Mouse (Mus musculus): ENCODE data around the gene Tmem254b. TPM values are rescaled to one million over a fixed set of nuclear protein-coding genes. Genes with fewer than 3 reads are reported as not detected.
"Not testable (repeated sequence)": the region's sequence is repeated elsewhere in the genome, so short reads cannot be mapped to it uniquely, and the experiment has no call there.

Tmem254b gene
- total RNA-seq (2015; ENCODE audit: low replicate concordance) (not detected in 2 replicates), total RNA-seq (2017; ENCODE audit: low replicate concordance) (4.4 TPM in 1 of 2 replicates, not detected in the other)

- peak; percentile 89 for ATAC-seq (replicated peaks; ENCODE audit: low FRiP score, poor library complexity, severe bottlenecking)
Measured at GRCm38 (mm10) chr14:26206926-26207247, at the start of gene Tmem254b. TSS of gene Tmem254b (minus strand) at chr14:26207041.

- ATAC-seq (replicated peaks; ENCODE audit: low FRiP score, poor library complexity, severe bottlenecking): not testable (repeated sequence)
Measured at GRCm38 (mm10) chr14:26237183-26237582, 30.3 kb upstream of the Tmem254b start.

- not testable (repeated sequence) for ATAC-seq (replicated peaks; ENCODE audit: low FRiP score, poor library complexity, severe bottlenecking)
Measured at GRCm38 (mm10) chr14:26216233-26217000, 9.6 kb upstream of the Tmem254b start.

- peak; percentile 62 for ATAC-seq (replicated peaks; ENCODE audit: low FRiP score, poor library complexity, severe bottlenecking)
Measured at GRCm38 (mm10) chr14:26206197-26206925, 480 bp downstream of the Tmem254b start.

GRCm38 (mm10) chr14:26197851-26198250, 9.0 kb downstream of the Tmem254b start:
- not testable (repeated sequence) for ATAC-seq (replicated peaks; ENCODE audit: low FRiP score, poor library complexity, severe bottlenecking)

- ATAC-seq (replicated peaks; ENCODE audit: low FRiP score, poor library complexity, severe bottlenecking): not testable (repeated sequence)
Measured at GRCm38 (mm10) chr14:26188361-26188760, 18.5 kb downstream of the Tmem254b start.

GRCm38 (mm10) chr14:26186638-26187037, 20.2 kb downstream of the Tmem254b start:
- ATAC-seq (replicated peaks; ENCODE audit: low FRiP score, poor library complexity, severe bottlenecking): 0 out of 2 replicates have a peak, but pooled peaks have one; percentile 39

- not testable (repeated sequence) for ATAC-seq (replicated peaks; ENCODE audit: low FRiP score, poor library complexity, severe bottlenecking)
Measured at GRCm38 (mm10) chr14:26182380-26182779, 24.5 kb downstream of the Tmem254b start, which contains the start of gene Plac9b. TSS of gene Plac9b (minus strand) at chr14:26182480.

- 0 out of 2 replicates have a peak, but pooled peaks have one; percentile 16 for ATAC-seq (replicated peaks; ENCODE audit: low FRiP score, poor library complexity, severe bottlenecking)
Measured at GRCm38 (mm10) chr14:26181660-26182059, 25.2 kb downstream of the Tmem254b start.

GRCm38 (mm10) chr14:26175028-26175427, 31.8 kb downstream of the Tmem254b start:
- ATAC-seq (replicated peaks; ENCODE audit: low FRiP score, poor library complexity, severe bottlenecking): not testable (repeated sequence)

GRCm38 (mm10) chr14:26173955-26174354, 32.9 kb downstream of the Tmem254b start:
- ATAC-seq (replicated peaks; ENCODE audit: low FRiP score, poor library complexity, severe bottlenecking): not testable (repeated sequence)

GRCm38 (mm10) chr14:26165266-26165665, 41.6 kb downstream of the Tmem254b start:
- not testable (repeated sequence) for ATAC-seq (replicated peaks; ENCODE audit: low FRiP score, poor library complexity, severe bottlenecking)

- ATAC-seq (replicated peaks; ENCODE audit: low FRiP score, poor library complexity, severe bottlenecking): not testable (repeated sequence)
Measured at GRCm38 (mm10) chr14:26162423-26162822, 44.4 kb downstream of the Tmem254b start.

GRCm38 (mm10) chr14:26161156-26161555, 45.7 kb downstream of the Tmem254b start:
- ATAC-seq (replicated peaks; ENCODE audit: low FRiP score, poor library complexity, severe bottlenecking): not testable (repeated sequence)

GRCm38 (mm10) chr14:26156032-26156431, 50.8 kb downstream of the Tmem254b start:
- 0 out of 2 replicates have a peak, but pooled peaks have one; percentile 9 for ATAC-seq (replicated peaks; ENCODE audit: low FRiP score, poor library complexity, severe bottlenecking)

Other genes with a start within 250 kb of the Tmem254b start
- gene Duxbl1, start 228.5 kb downstream of the Tmem254b start, total RNA-seq (2015; ENCODE audit: low replicate concordance): not detected in 2 replicates
- not detected in 2 replicates for gene Duxbl1, start 228.5 kb downstream of the Tmem254b start, total RNA-seq (2017; ENCODE audit: low replicate concordance)
- gene Gm9780, start 164.3 kb downstream of the Tmem254b start, total RNA-seq (2015; ENCODE audit: low replicate concordance): 1.7 TPM in 1 of 2 replicates, not detected in the other
- gene Gm9780, start 164.3 kb downstream of the Tmem254b start, total RNA-seq (2017; ENCODE audit: low replicate concordance): 0.64 TPM in 1 of 2 replicates, not detected in the other
- gene Tmem254c, start 139.7 kb downstream of the Tmem254b start, total RNA-seq (2015; ENCODE audit: low replicate concordance): 12.6 TPM in 1 of 2 replicates, not detected in the other
- 4.4 TPM in 1 of 2 replicates, not detected in the other for gene Tmem254c, start 139.7 kb downstream of the Tmem254b start, total RNA-seq (2017; ENCODE audit: low replicate concordance)
- not detected in 2 replicates for gene Cphx2, start 125.5 kb downstream of the Tmem254b start, total RNA-seq (2015; ENCODE audit: low replicate concordance)
- gene Cphx2, start 125.5 kb downstream of the Tmem254b start, total RNA-seq (2017; ENCODE audit: low replicate concordance): not detected in 2 replicates
- not detected in 2 replicates for gene Cphx3, start 124.7 kb downstream of the Tmem254b start, total RNA-seq (2015; ENCODE audit: low replicate concordance)
- not detected in 2 replicates for gene Cphx3, start 124.7 kb downstream of the Tmem254b start, total RNA-seq (2017; ENCODE audit: low replicate concordance)
- gene Duxbl2, start 88.7 kb downstream of the Tmem254b start, total RNA-seq (2015; ENCODE audit: low replicate concordance): not detected in 2 replicates
- gene Duxbl2, start 88.7 kb downstream of the Tmem254b start, total RNA-seq (2017; ENCODE audit: low replicate concordance): not detected in 2 replicates
- gene Plac9b, start 24.6 kb downstream of the Tmem254b start, total RNA-seq (2015; ENCODE audit: low replicate concordance): not detected in 2 replicates
- gene Plac9b, start 24.6 kb downstream of the Tmem254b start, total RNA-seq (2017; ENCODE audit: low replicate concordance): not detected in 2 replicates
- not detected in 2 replicates for gene Duxbl3, start 50.9 kb upstream of the Tmem254b start, total RNA-seq (2015; ENCODE audit: low replicate concordance)
- gene Duxbl3, start 50.9 kb upstream of the Tmem254b start, total RNA-seq (2017; ENCODE audit: low replicate concordance): not detected in 2 replicates